Mouse (Mus musculus) hindbrain, embryonic 12.5 days (tissue): Measurements from ENCODE around the gene Slc7a6. TPM values are rescaled to one million over a fixed set of nuclear protein-coding genes. Genes with fewer than 3 reads are reported as not detected.

ENCODE experiments used
- polyA plus RNA-seq: library from polyadenylated mRNA; unstranded; fragments of >200 nt; fragmentation: Nextera tagmentation; extraction: Ambion mirVana; gene quantifications from 2 replicates; pipeline ENCODE4 v1.2.1, GENCODE M21; 2016

The Slc7a6 gene
- polyA plus RNA-seq, 1 experiment from 2014 or later, result 60.8 TPM

Other genes with a start within 250 kb of the Slc7a6 start
- 2.6 and 2.7 TPM in 2 replicates for gene Ctrl, start 235.0 kb upstream of the Slc7a6 start, polyA plus RNA-seq
- gene Psmb10, start 230.4 kb upstream of the Slc7a6 start, polyA plus RNA-seq, result 27.3 and 30.2 TPM in 2 replicates
- 0.57 and 0.79 TPM in 2 replicates for gene Lcat, start 225.5 kb upstream of the Slc7a6 start, polyA plus RNA-seq
- gene Slc12a4, start 202.8 kb upstream of the Slc7a6 start, polyA plus RNA-seq, result 19.5 TPM in 2 replicates
- gene Dpep3, start 189.4 kb upstream of the Slc7a6 start, polyA plus RNA-seq, result not detected in 2 replicates
- gene Dus2, start 177.5 kb upstream of the Slc7a6 start, polyA plus RNA-seq, result 16.3 and 20.7 TPM in 2 replicates
- gene Dpep2nb, start 162.9 kb upstream of the Slc7a6 start, polyA plus RNA-seq, result not detected in 2 replicates
- 18.4 and 19.9 TPM in 2 replicates for gene Ddx28, start 157.0 kb upstream of the Slc7a6 start, polyA plus RNA-seq
- 5.7 and 6.7 TPM in 2 replicates for gene Nfatc3, start 110.0 kb upstream of the Slc7a6 start, polyA plus RNA-seq
- 2.6 and 2.9 TPM in 2 replicates for gene Esrp2, start 31.9 kb upstream of the Slc7a6 start, polyA plus RNA-seq
- 18.2 and 20.1 TPM in 2 replicates for gene Pla2g15, start 18.5 kb upstream of the Slc7a6 start, polyA plus RNA-seq
- 37.2 and 38.5 TPM in 2 replicates for gene Slc7a6os, start 42.1 kb downstream of the Slc7a6 start, polyA plus RNA-seq
- gene Prmt7, start 42.1 kb downstream of the Slc7a6 start, polyA plus RNA-seq, result 50.9 and 53.0 TPM in 2 replicates
- gene Smpd3, start 169.1 kb downstream of the Slc7a6 start, polyA plus RNA-seq, result 29.2 and 31.2 TPM in 2 replicates
- 36.0 and 37.3 TPM in 2 replicates for gene Zfp90, start 246.5 kb downstream of the Slc7a6 start, polyA plus RNA-seq